Mouse (Mus musculus) liver, embryonic 14.5 days (tissue): ENCODE results near the gene Top1.

Source experiments
- CTCF ChIP-seq: IDR thresholded peaks from 2 replicates; pipeline ENCODE4 v1.5.1; 2016; ENCODE audit warnings: antibody characterized with exemption, low read depth, control low read depth
- EP300 ChIP-seq: IDR thresholded peaks from 2 replicates; pipeline ENCODE4 v1.6.1; 2016; ENCODE audit warnings: antibody characterized with exemption, low read depth

DNA sequence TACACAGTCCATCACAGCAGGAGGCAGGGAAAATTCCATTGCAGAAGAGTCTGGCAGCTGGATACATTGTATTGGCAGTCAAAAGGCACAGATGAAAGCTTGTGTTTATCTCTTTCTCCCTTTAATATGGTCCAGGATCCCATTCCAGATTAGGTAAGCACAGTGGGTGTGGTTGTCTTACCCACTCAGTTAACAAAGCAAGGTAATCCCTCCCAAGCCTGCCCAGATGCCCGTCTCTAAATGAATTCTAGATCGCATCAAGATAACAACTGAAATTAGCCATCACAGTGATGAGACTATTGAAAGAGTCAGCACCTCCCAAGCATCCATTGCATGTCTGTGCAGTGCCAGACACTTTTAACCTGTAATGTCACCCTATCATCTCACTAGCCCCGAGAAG, 23.0 kb upstream of the Top1 start:
- no peak for TF ChIP-seq CTCF
- no peak for TF ChIP-seq EP300
